Mouse (Mus musculus) frontal cortex, postnatal 25 days (tissue): ENCODE data around the gene Bpgm.
A peak's percentile ranks its signal among the peaks of the same experiment; 100 is the strongest.

ENCODE experiments used
- DNase-seq, 2 experiments: peaks; one replicate each; pipeline ENCODE4 v3.0.0; 2022; ENCODE audit warnings: low spot score in 2 of 2

Gene Bpgm

GRCm38 (mm10) chr6:34475974-34476794 is at the start of gene Bpgm:
Bpgm (plus strand) TSS chr6:34476207.
- peak; percentile 100 for DNase-seq

- no peak for DNase-seq
These were observed 37.0 kb upstream of the Bpgm start for GRCm38 (mm10) chr6:34439006-34439405.

- no peak for DNase-seq
These were observed 34.3 kb upstream of the Bpgm start for GRCm38 (mm10) chr6:34441556-34442257.

- no peak for DNase-seq
These were observed 32.2 kb upstream of the Bpgm start for GRCm38 (mm10) chr6:34443791-34444190.

- DNase-seq, result peak; percentile 61
These were observed 28.0 kb upstream of the Bpgm start for GRCm38 (mm10) chr6:34447961-34448360.

- DNase-seq, result no peak
These were observed 27.3 kb upstream of the Bpgm start for GRCm38 (mm10) chr6:34448696-34449095.

- DNase-seq, result no peak
These were observed 22.8 kb upstream of the Bpgm start for GRCm38 (mm10) chr6:34452963-34453770.

GRCm38 (mm10) chr6:34459456-34459855 is 16.6 kb upstream of the Bpgm start:
- no peak for DNase-seq

GRCm38 (mm10) chr6:34460651-34461050 is 15.4 kb upstream of the Bpgm start:
- DNase-seq, result no peak

GRCm38 (mm10) chr6:34463582-34463981 is 12.4 kb upstream of the Bpgm start:
- no peak for DNase-seq

- DNase-seq, result no peak
These were observed 4.4 kb upstream of the Bpgm start for GRCm38 (mm10) chr6:34471434-34472110.

- DNase-seq, result no peak
These were observed 2.7 kb upstream of the Bpgm start for GRCm38 (mm10) chr6:34473346-34473745.

GRCm38 (mm10) chr6:34474031-34474430 is 2.0 kb upstream of the Bpgm start:
- DNase-seq, result no peak

GRCm38 (mm10) chr6:34475391-34475790 is 616 bp upstream of the Bpgm start:
- DNase-seq, result no peak

GRCm38 (mm10) chr6:34478036-34478435 is 2.0 kb downstream of the Bpgm start:
- DNase-seq, result no peak

- no peak for DNase-seq
These were observed 2.8 kb downstream of the Bpgm start for GRCm38 (mm10) chr6:34478677-34479360.

- no peak for DNase-seq
These were observed 3.5 kb downstream of the Bpgm start for GRCm38 (mm10) chr6:34479531-34479930.

GRCm38 (mm10) chr6:34480749-34481148 is 4.7 kb downstream of the Bpgm start:
- no peak for DNase-seq

- no peak for DNase-seq
These were observed 5.3 kb downstream of the Bpgm start for GRCm38 (mm10) chr6:34481349-34481748.

GRCm38 (mm10) chr6:34482842-34483241 is 6.8 kb downstream of the Bpgm start:
- DNase-seq, result no peak

GRCm38 (mm10) chr6:34483390-34483789 is 7.4 kb downstream of the Bpgm start:
- DNase-seq, result no peak
